22 mouse cellular contexts compared by ENCODE assay signal in the genomic region with DNA sequence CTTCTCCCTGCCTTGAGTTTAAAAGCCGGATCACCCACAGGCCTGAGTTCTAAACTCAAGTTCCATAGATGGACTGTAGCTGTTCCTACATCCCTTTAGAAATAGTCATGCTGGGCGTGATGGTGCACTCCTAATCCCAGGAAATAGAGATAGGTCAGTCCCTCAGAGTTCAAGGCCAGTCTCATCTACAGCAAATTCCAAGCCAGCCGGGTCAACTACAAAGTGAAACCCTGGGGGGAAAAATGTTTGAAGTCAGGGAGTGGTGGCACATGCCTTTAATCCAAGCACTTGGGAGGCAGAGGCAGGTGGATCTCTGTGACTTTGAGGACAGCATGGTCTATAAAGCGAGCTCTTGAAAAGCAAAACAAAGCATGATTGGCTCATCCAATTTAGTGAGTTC. TPM values are rescaled to one million over a fixed set of nuclear protein-coding genes. Genes with fewer than 3 reads are reported as not detected.
DNase-seq lines count a peak whose midpoint lies in the region; TF ChIP-seq lines count a peak whose summit lies in the region.
"Had no signal": no experiment of that assay in that cellular context is flagged by ENCODE, and none has a peak within 500 bp of the region (broad histone marks: within the 10 kb centered on the region; RNA-seq: fewer than 3 reads in every experiment).

No protein-coding gene starts in this region.

- TF ChIP-seq CTCF in ES-Bruce4 (IDR thresholded peaks at IDR 0.05; ENCODE audit: low read depth, low read length): no peak
- no peak for TF ChIP-seq CTCF in olfactory bulb, adult 2 months (IDR thresholded peaks at IDR 0.05; ENCODE audit: insufficient read depth, low read depth, low read length)

- peaks cover 7% of the 10 kb centered on the region for H3K36me3 ChIP-seq in ES-Bruce4 (ENCODE audit: control insufficient read depth, insufficient read depth, low read length, poor library complexity, severe bottlenecking)
- H3K36me3 ChIP-seq: embryonic facial prominence, embryonic 15.5 days had no signal

- 96% methylated on average over 4 of the region's 4 CpGs for WGBS in olfactory bulb, adult 2 months

- no peak overlapping the region for H3K9ac ChIP-seq in ES-Bruce4 (ENCODE audit: low read depth, poor library complexity, severe bottlenecking)
- H3K9ac ChIP-seq: embryonic facial prominence, embryonic 13.5 days; embryonic facial prominence, embryonic 15.5 days; forebrain, embryonic 12.5 days had no signal

- no peak overlapping the region for H3K4me3 ChIP-seq in ES-Bruce4 (ENCODE audit: low read depth, low read length)
- no peak overlapping the region for H3K4me3 ChIP-seq in olfactory bulb, adult 2 months (ENCODE audit: insufficient read depth, low read depth, low read length)
- H3K4me3 ChIP-seq: embryonic facial prominence, embryonic 13.5 days; embryonic facial prominence, embryonic 15.5 days; erythroblast, embryonic 14.5 days; forebrain, embryonic 10.5 days; forebrain, embryonic 12.5 days had no signal

- TF ChIP-seq EP300 in ES-Bruce4 (IDR thresholded peaks at IDR 0.05; ENCODE audit: insufficient read depth, low read depth, low read length): no peak

- DNase-seq in R1 (ENCODE audit: low read depth, low spot score): peak; percentile 92
- DNase-seq in frontal cortex, postnatal 25 days (ENCODE audit: low spot score in 2 of 2): no peak
- DNase-seq in adrenal gland, postnatal 14 days: no peak
- DNase-seq: adrenal gland, adult 8-10 months; adrenal gland, postnatal 25 days; B cell, adult 2 months; cerebellum, adult 11 months; cerebellum, adult 18-20 months; cerebellum, adult 8-10 months; cerebellum, adult 9-11 months; cerebellum, postnatal 14 days; cerebellum, postnatal 36 days; embryo, embryonic 11 days had no signal

- no peaks in the 10 kb centered on the region for H3K27me3 ChIP-seq in ES-Bruce4 (ENCODE audit: control insufficient read depth, insufficient read depth, low read length, poor library complexity, severe bottlenecking)
- H3K27me3 ChIP-seq: CH12.LX; embryonic facial prominence, embryonic 13.5 days; embryonic facial prominence, embryonic 15.5 days; forebrain, embryonic 12.5 days; Patski had no signal

- peak overlapping the region; percentile 37; the same call in 1 of the 2 replicates for H3K27ac ChIP-seq in ES-Bruce4 (ENCODE audit: insufficient read depth, low read length)
- peak overlapping the region; percentile 6; the same call in 1 of the 2 replicates for H3K27ac ChIP-seq in olfactory bulb, adult 2 months (ENCODE audit: insufficient read depth, low read depth, low read length)
- H3K27ac ChIP-seq: embryonic facial prominence, embryonic 13.5 days; embryonic facial prominence, embryonic 15.5 days; forebrain, embryonic 10.5 days; forebrain, embryonic 12.5 days had no signal

- H3K4me1 ChIP-seq in ES-Bruce4 (ENCODE audit: control insufficient read depth, insufficient read depth, low read length): peaks cover 13% of the 10 kb centered on the region
- peaks cover 18% of the 10 kb centered on the region for H3K4me1 ChIP-seq in olfactory bulb, adult 2 months (ENCODE audit: control insufficient read depth, insufficient read depth, low read length)

- no peaks in the 10 kb centered on the region for H3K9me3 ChIP-seq in ES-Bruce4 (replicated peaks; ENCODE audit: control insufficient read depth, insufficient read depth, low read length, poor library complexity, severe bottlenecking)
- H3K9me3 ChIP-seq: embryonic facial prominence, embryonic 13.5 days; embryonic facial prominence, embryonic 15.5 days; forebrain, embryonic 10.5 days; forebrain, embryonic 12.5 days had no signal

- no peak for TF ChIP-seq POLR2A in ES-Bruce4 (IDR thresholded peaks at IDR 0.05; ENCODE audit: insufficient read depth, low read length)
- TF ChIP-seq POLR2A in olfactory bulb, adult 2 months (IDR thresholded peaks at IDR 0.05; ENCODE audit: insufficient read depth, low read depth, low read length): no peak

RNA-seq across cellular contexts. Expression of gene Irf2bpl, which starts 7.6 kb away (rescaled TPM):
- 37.9 and 40.3 TPM in 2 replicates for polyA plus RNA-seq in ES-Bruce4 (2011; ENCODE audit: insufficient read depth, insufficient read length, low read depth, missing spikeins)
- polyA plus RNA-seq in olfactory bulb, adult 2 months (2012; ENCODE audit: insufficient read depth, insufficient read length, low replicate concordance, missing spikeins): not detected in 2 replicates
- total RNA-seq in adrenal gland, postnatal 14 days (2021): 48.4 and 53.8 TPM in 2 replicates

Comparison
In these comparisons a context has a peak if more than half of its experiments do, and no peak if none do; other contexts are left out.
1. RNA of gene Irf2bpl, which starts 7.6 kb away (polyA plus RNA-seq): 37.9 to 40.3 TPM in ES-Bruce4; not detected in olfactory bulb, adult 2 months; every median in the first group is over 10 times any median in the second.